Mouse (Mus musculus) stomach, embryonic 16.5 days (tissue): ENCODE data around the gene Bicc1. TPM values are rescaled to one million over a fixed set of nuclear protein-coding genes. Genes with fewer than 3 reads are reported as not detected.

Experiments
- ATAC-seq: fragments of 200-750 bp; cut with Nextera tagmentation; 2 replicates; pipeline ENCODE4 v1.8.0; 2017; ENCODE audit warnings: moderate number of reproducible peaks, moderate TSS enrichment; ENCODE audit not compliant: insufficient read depth, low FRiP score
- H3K27ac ChIP-seq: fragments of 300-500 bp; sonication (generic); 2 replicates; pipeline ENCODE4 v1.5.1; 2014; ENCODE audit warnings: low read length
- H3K27me3 ChIP-seq: fragments of 300-500 bp; sonication (generic); 2 replicates; pipeline ENCODE4 v1.6.1; 2014; ENCODE audit warnings: low read length, control low read depth, mixed read lengths; ENCODE audit not compliant: control insufficient read depth, insufficient read depth
- H3K36me3 ChIP-seq: fragments of 300-500 bp; sonication (generic); 2 replicates; pipeline ENCODE4 v1.6.1; 2014; ENCODE audit warnings: low read length; ENCODE audit not compliant: control insufficient read depth, insufficient read depth
- H3K4me1 ChIP-seq: fragments of 300-500 bp; sonication (generic); 2 replicates; pipeline ENCODE4 v1.6.1; 2014; ENCODE audit warnings: low read length, control low read depth, mixed read lengths; ENCODE audit not compliant: control insufficient read depth, insufficient read depth
- H3K4me2 ChIP-seq: fragments of 300-500 bp; sonication (generic); 2 replicates; pipeline ENCODE4 v1.6.1; 2014; ENCODE audit warnings: low read depth, low read length, mixed read lengths
- H3K4me3 ChIP-seq: fragments of 300-500 bp; sonication (generic); replicated peaks from 2 replicates; pipeline ENCODE4 v1.5.1; 2014; ENCODE audit warnings: mild to moderate bottlenecking, low read length
- H3K9ac ChIP-seq: fragments of 300-500 bp; sonication (generic); 2 replicates; pipeline ENCODE4 v1.6.1; 2014; ENCODE audit warnings: low read length
- H3K9me3 ChIP-seq: fragments of 300-500 bp; sonication (generic); replicated peaks from 2 replicates; pipeline ENCODE4 v1.6.1; 2016; ENCODE audit warnings: low read length, control low read depth; ENCODE audit not compliant: control insufficient read depth
- WGBS: fragments of 180-500 bp; shearing (Covaris S2); extraction: QIAGEN DNeasy Blood & Tissue Kit; methylation state at CpG from one replicate; pipeline ENCODE4 v1.1.7; 2014; 5-methylcytosine and 5-hydroxymethylcytosine counted together
- polyA plus RNA-seq: library from polyadenylated mRNA; unstranded; fragments of >200 nt; fragmentation: Nextera tagmentation; extraction: Ambion mirVana; gene quantifications from 2 replicates; pipeline ENCODE4 v1.2.1, GENCODE M21; 2015

Bicc1 gene
- polyA plus RNA-seq, 1 experiment from 2014 or later = 22.1 TPM

DNA sequence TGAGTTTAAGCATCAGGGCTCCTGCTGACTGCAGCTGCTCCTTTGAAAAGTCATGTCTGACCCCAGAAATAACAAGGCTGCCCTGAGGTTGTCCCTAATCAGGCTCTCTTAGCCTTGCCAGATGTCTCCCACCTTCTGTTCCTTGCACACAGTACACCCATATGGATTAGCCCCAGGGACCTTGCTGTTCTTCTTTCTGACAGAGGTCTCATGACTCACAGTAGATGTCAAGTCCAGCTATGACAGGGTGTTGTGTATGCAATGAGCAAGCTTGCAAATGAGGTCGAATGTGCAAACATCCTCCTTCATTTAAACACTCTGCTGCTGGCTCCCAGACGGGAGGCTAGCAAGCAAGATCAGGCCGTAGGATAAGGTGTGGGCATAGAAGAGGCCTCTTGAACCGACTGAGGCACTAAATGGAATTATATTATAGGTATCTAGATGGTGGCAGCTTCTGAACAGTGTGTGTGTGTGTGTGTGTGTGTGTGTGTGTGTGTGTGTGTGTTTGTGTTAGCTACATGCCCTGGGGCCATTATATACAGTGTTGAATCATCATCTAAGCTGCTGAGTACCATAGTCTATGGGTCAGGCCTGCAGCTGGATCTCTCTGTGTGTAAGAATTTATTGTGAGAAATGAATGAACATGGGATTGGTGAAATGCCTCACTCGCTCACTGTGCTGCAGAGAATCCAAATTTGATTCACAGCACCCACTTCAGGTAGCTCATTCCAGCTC, 256.6 kb downstream of the Bicc1 start:
- no peak overlapping the region for H3K4me2 ChIP-seq
- no peaks in the 10 kb centered on the region for H3K9me3 ChIP-seq
- no peak overlapping the region for H3K27ac ChIP-seq
- H3K9ac ChIP-seq = no peak overlapping the region
- no peak for ATAC-seq
- no peaks in the 10 kb centered on the region for H3K4me1 ChIP-seq
- no peaks in the 10 kb centered on the region for H3K27me3 ChIP-seq
- H3K4me3 ChIP-seq = no peak overlapping the region
- H3K36me3 ChIP-seq = no peaks in the 10 kb centered on the region
- 42% methylated on average over 5 of the region's 5 CpGs for WGBS

DNA sequence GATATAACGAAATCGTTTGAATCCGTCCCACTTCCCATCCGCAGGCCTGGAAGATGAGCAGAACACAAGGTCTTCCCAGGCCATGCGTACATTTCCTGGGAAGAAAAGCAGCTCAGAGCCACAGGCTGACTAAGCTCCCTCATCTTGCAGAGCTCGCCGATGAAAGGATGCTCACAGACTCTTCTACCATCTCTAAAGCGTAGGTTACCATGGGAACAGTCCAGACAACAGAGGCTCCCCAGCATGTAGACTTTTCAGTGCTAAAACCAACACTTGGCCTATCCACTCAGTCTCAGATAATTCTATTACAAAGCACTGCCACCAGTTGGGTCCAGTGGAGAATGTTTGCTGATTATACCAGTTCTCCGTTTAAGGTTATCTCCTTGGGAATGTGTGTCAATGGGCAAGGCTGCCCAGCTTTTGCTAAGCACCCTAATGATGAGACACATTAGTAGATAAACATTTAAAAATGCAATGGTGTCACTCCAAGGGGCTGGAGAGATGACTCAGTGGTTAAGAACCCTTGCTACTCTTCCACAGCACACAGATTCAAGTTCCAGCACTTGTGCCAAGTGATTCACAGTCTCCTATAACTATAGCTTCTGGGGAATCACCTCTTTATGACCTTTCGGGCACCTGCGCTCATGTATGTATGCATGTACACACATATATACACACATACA, 258.2 kb downstream of the Bicc1 start:
- no peak for ATAC-seq

DNA sequence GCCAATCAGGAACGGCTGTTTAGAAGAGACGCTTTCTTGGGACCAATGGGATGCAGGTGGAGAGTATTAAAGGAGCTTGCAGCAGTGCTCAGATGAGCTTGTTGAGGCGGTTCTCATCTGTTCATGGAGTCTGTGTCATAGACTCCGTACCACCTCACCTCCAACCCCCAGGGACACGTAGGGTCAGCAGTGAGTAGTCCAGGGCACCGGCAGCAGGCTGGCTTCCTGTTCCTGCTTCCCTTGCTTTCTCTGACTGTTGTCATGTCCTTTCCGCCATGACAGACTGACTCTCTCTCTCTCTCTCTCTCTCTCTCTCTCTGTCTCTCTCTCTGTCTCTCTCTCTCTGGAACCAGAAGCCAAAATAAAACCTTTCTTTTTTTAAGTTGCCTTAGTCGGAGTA, 263.6 kb downstream of the Bicc1 start:
- Histone ChIP-seq H3K4me3 (no peak overlapping the region), H3K36me3 (no peaks in the 10 kb centered on the region), H3K27ac (no peak overlapping the region), H3K27me3 (no peaks in the 10 kb centered on the region), H3K4me2 (no peak overlapping the region), H3K9me3 (no peaks in the 10 kb centered on the region), H3K9ac (no peak overlapping the region), H3K4me1 (no peaks in the 10 kb centered on the region)
- 78% methylated on average over 8 of the region's 8 CpGs for WGBS
- no peak for ATAC-seq

More for the DNA sequence above, 258.2 kb downstream of the Bicc1 start:
- no peak overlapping the region for H3K9ac ChIP-seq
- no peaks in the 10 kb centered on the region for H3K9me3 ChIP-seq
- H3K4me1 ChIP-seq = no peaks in the 10 kb centered on the region
- H3K4me3 ChIP-seq = no peak overlapping the region
- no peak overlapping the region for H3K27ac ChIP-seq
- WGBS = 80% methylated on average over 11 of the region's 11 CpGs
- H3K27me3 ChIP-seq = no peaks in the 10 kb centered on the region
- H3K36me3 ChIP-seq = no peaks in the 10 kb centered on the region
- no peak overlapping the region for H3K4me2 ChIP-seq

DNA sequence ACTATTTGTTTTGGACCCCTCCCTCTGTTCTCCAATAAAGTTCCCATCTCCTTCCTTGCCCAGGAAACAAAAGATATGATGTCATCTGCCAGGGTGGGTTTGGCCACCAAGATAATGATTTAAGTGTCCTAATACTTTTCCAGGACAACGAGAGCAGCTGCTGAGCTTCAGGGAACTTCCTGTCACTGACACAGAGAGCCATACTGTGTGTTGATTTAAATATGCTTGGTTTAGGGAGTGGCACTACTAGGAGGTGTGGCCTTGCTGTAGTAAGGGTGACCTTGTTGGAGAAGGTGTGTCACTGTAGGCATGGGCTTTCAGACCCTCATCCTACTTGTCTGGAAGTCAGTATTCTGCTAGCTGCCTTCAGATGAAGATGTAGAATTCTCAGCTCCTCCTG, 281.5 kb downstream of the Bicc1 start:
- Histone ChIP-seq H3K4me3 (no peak overlapping the region), H3K4me1 (no peaks in the 10 kb centered on the region), H3K4me2 (no peak overlapping the region), H3K27me3 (no peaks in the 10 kb centered on the region), H3K9me3 (no peaks in the 10 kb centered on the region), H3K36me3 (no peaks in the 10 kb centered on the region), H3K27ac (no peak overlapping the region), H3K9ac (no peak overlapping the region)
- WGBS = 38% methylated on average over 1 of the region's 1 CpGs
- ATAC-seq = no peak

DNA sequence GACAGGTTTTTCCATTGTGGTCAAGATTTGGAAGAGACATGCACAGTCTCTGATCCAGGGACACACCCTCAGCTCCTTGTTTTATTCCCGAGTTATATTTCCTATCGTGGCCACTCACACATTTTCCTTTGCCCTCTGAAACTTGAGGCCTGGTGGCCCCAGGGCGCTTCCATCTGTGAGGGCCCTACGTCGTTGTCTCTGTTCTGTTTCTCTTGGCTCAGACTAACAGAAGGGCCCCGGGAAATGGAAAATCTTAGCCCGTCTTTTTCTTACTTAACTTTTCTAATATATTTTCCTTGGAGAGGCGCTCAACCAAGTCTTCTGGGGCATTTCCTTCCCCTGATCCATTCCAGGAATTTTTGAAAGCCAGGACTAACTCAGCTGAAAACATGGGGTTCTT, 281.9 kb downstream of the Bicc1 start:
- H3K36me3 ChIP-seq = no peaks in the 10 kb centered on the region
- WGBS = 83% methylated on average over 8 of the region's 8 CpGs

DNA sequence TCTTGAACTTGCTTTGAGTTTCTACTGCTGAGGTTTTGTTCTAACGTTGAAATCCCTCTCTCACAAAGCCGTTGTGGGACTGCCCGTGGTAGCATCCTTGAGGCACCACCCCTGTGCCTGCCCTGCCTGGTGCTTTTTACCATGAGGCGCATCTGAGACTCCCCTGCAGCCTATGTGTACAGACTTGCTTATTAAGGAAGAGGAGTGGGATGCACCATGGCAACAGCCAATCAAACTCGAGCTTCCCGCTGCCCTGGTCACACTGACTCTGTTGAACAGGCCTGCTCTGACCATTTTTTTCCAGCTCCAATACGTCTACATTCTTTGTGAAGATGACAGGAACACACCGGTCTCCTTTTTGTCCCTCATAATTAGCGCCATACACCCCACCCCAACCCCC, 283.0 kb downstream of the Bicc1 start:
- no peak for ATAC-seq
- Histone ChIP-seq H3K4me3 (no peak overlapping the region), H3K9me3 (no peaks in the 10 kb centered on the region), H3K27ac (no peak overlapping the region), H3K36me3 (no peaks in the 10 kb centered on the region), H3K4me1 (no peaks in the 10 kb centered on the region), H3K27me3 (no peaks in the 10 kb centered on the region), H3K9ac (no peak overlapping the region), H3K4me2 (no peak overlapping the region)
- 79% methylated on average over 9 of the region's 9 CpGs for WGBS

More for the DNA sequence above, 281.9 kb downstream of the Bicc1 start:
- no peak overlapping the region for H3K27ac ChIP-seq
- no peak overlapping the region for H3K4me3 ChIP-seq
- no peak for ATAC-seq
- no peak overlapping the region for H3K9ac ChIP-seq
- no peaks in the 10 kb centered on the region for H3K4me1 ChIP-seq
- no peaks in the 10 kb centered on the region for H3K9me3 ChIP-seq
- no peak overlapping the region for H3K4me2 ChIP-seq
- H3K27me3 ChIP-seq = no peaks in the 10 kb centered on the region

DNA sequence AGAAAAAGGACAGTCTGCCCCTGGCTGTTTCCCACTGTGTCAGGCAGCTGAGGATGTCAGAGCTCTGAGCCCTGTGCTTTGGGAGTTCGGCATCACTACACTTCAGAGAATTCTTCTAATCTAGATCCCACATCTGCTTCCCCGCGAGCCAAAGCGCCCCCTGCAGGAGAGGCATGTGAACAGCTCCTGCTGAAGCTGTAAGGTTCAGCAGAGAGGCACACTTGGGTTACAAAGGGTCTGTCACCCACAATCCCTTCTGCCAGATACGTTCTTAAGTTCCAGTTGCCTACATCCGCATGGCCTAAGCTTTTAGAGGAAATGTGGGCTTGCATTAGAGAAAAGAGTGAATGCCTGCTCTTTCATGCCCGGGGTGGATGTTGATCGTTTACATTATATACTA, 283.4 kb downstream of the Bicc1 start:
- WGBS = 71% methylated on average over 8 of the region's 8 CpGs
- Histone ChIP-seq H3K9ac (no peak overlapping the region), H3K4me2 (no peak overlapping the region), H3K36me3 (no peaks in the 10 kb centered on the region), H3K27ac (no peak overlapping the region), H3K27me3 (no peaks in the 10 kb centered on the region), H3K4me3 (no peak overlapping the region), H3K9me3 (no peaks in the 10 kb centered on the region), H3K4me1 (no peaks in the 10 kb centered on the region)
- ATAC-seq = no peak

DNA sequence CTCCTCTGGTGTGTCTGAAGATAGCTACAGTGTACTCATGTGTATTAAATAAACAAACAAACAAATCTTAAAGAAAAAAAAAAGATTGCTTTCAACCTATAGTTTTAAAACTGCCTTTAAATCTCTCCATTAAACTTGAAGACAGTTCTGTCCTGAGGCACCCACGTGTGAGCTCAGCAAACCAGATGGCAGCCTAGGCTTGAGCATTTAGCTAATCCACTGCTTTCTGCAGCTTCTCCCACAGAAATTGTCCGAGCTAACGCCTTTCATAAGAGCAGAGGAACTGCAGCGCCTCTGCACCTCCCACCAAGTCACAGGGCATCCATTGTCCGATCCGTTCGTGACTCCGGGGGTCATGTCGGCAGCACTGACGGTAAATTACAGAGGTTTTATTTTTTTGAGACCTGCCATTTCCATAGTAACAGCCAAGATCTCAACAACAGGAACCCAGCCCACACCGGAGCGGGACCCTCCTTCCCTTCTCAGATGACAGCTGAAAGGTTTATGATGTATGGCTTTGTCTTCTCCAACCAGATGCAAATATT, 284.4 kb downstream of the Bicc1 start:
- Histone ChIP-seq H3K4me3 (no peak overlapping the region), H3K4me2 (no peak overlapping the region), H3K27ac (no peak overlapping the region), H3K36me3 (no peaks in the 10 kb centered on the region), H3K9ac (no peak overlapping the region), H3K27me3 (no peaks in the 10 kb centered on the region), H3K9me3 (no peaks in the 10 kb centered on the region), H3K4me1 (no peaks in the 10 kb centered on the region)
- 45% methylated on average over 12 of the region's 12 CpGs for WGBS
- no peak for ATAC-seq
